Mouse (Mus musculus) hindbrain, embryonic 15.5 days (tissue): ENCODE measurements around the gene Pphln1. TPM values are rescaled to one million over a fixed set of nuclear protein-coding genes. Genes with fewer than 3 reads are reported as not detected.

Experiments used
- ATAC-seq: fragments of 200-750 bp; cut with Nextera tagmentation; 2 replicates; pipeline ENCODE4 v1.8.0; 2017; ENCODE audit warnings: low read depth, moderate number of reproducible peaks, moderate TSS enrichment; ENCODE audit not compliant: low FRiP score
- H3K27ac ChIP-seq: fragments of 300-500 bp; sonication (generic); replicated peaks from 2 replicates; pipeline ENCODE4 v1.5.1; 2015; ENCODE audit warnings: mild to moderate bottlenecking, inconsistent platforms
- H3K27me3 ChIP-seq: fragments of 300-500 bp; sonication (generic); 2 replicates; pipeline ENCODE4 v1.6.1; 2015; ENCODE audit warnings: control low read depth, inconsistent platforms
- H3K36me3 ChIP-seq: fragments of 300-500 bp; sonication (generic); 2 replicates; pipeline ENCODE4 v1.6.1; 2015; ENCODE audit warnings: control low read depth, inconsistent platforms
- H3K4me1 ChIP-seq: fragments of 300-500 bp; sonication (generic); replicated peaks from 2 replicates; pipeline ENCODE4 v1.6.1; 2015; ENCODE audit warnings: control low read depth, inconsistent platforms
- H3K4me2 ChIP-seq: fragments of 300-500 bp; sonication (generic); 2 replicates; pipeline ENCODE4 v1.6.1; 2015; ENCODE audit warnings: moderate library complexity, mild to moderate bottlenecking, inconsistent platforms
- H3K4me3 ChIP-seq: fragments of 300-500 bp; sonication (generic); 2 replicates; pipeline ENCODE4 v1.5.1; 2015; ENCODE audit warnings: mild to moderate bottlenecking, inconsistent platforms
- H3K9ac ChIP-seq: fragments of 300-500 bp; sonication (generic); 2 replicates; pipeline ENCODE4 v1.6.1; 2015; ENCODE audit warnings: inconsistent platforms
- H3K9me3 ChIP-seq: fragments of 300-500 bp; sonication (generic); 2 replicates; pipeline ENCODE4 v1.6.1; 2016; ENCODE audit warnings: control low read depth, inconsistent platforms
- WGBS: fragments of 180-500 bp; shearing (Covaris S2); methylation state at CpG from one replicate; pipeline ENCODE4 v1.1.7; 2015; 5-methylcytosine and 5-hydroxymethylcytosine counted together
- polyA plus RNA-seq: library from polyadenylated mRNA; unstranded; fragments of >200 nt; fragmentation: Nextera tagmentation; extraction: Ambion mirVana; gene quantifications from 2 replicates; pipeline ENCODE4 v1.2.1, GENCODE M21; 2015

The Pphln1 gene
- polyA plus RNA-seq, 1 experiment from 2014 or later = 41.9 TPM

- H3K27me3 ChIP-seq = no peaks in the 10 kb centered on the region
- H3K27ac ChIP-seq = no peak overlapping the region
- no peaks in the 10 kb centered on the region for H3K36me3 ChIP-seq
- ATAC-seq = no peak
- no peaks in the 10 kb centered on the region for H3K9me3 ChIP-seq
- H3K4me1 ChIP-seq = peaks cover 35% of the 10 kb centered on the region
- H3K9ac ChIP-seq = no peak overlapping the region
- no peak overlapping the region for H3K4me3 ChIP-seq
- no peak overlapping the region for H3K4me2 ChIP-seq
- 83% methylated on average over 4 of the region's 4 CpGs for WGBS
Measured at GRCm38 (mm10) chr15:93401446-93401845, 3.3 kb downstream of the Pphln1 start.

- Histone ChIP-seq H3K36me3 (no peaks in the 10 kb centered on the region), H3K4me1 (peaks cover 26% of the 10 kb centered on the region), H3K4me2 (no peak overlapping the region), H3K27ac (no peak overlapping the region), H3K9ac (no peak overlapping the region), H3K4me3 (no peak overlapping the region), H3K9me3 (no peaks in the 10 kb centered on the region), H3K27me3 (no peaks in the 10 kb centered on the region)
- 94% methylated on average over 2 of the region's 2 CpGs for WGBS
- ATAC-seq = no peak
Measured at GRCm38 (mm10) chr15:93402730-93403129, 4.6 kb downstream of the Pphln1 start.

- Histone ChIP-seq H3K4me3 (no peak overlapping the region), H3K27ac (no peak overlapping the region)
- no peak for ATAC-seq
Measured at GRCm38 (mm10) chr15:93404849-93405248, 6.7 kb downstream of the Pphln1 start.

GRCm38 (mm10) chr15:93405446-93405986 lies 7.4 kb downstream of the Pphln1 start:
- 0 out of 2 replicates have a peak, but pooled peaks cover 1% of the 10 kb centered on the region for H3K36me3 ChIP-seq
- no peaks in the 10 kb centered on the region for H3K9me3 ChIP-seq
- H3K4me2 ChIP-seq = no peak overlapping the region
- no peak overlapping the region for H3K9ac ChIP-seq
- no peaks in the 10 kb centered on the region for H3K27me3 ChIP-seq
- no peak overlapping the region for H3K4me3 ChIP-seq
- WGBS = 95% methylated on average over 7 of the region's 7 CpGs
- peaks cover 9% of the 10 kb centered on the region for H3K4me1 ChIP-seq
- no peak for ATAC-seq
- H3K27ac ChIP-seq = no peak overlapping the region

More at GRCm38 (mm10) chr15:93404849-93405248, 6.7 kb downstream of the Pphln1 start:
- Histone ChIP-seq H3K27me3 (no peaks in the 10 kb centered on the region), H3K9ac (no peak overlapping the region), H3K9me3 (no peaks in the 10 kb centered on the region), H3K4me2 (no peak overlapping the region), H3K36me3 (no peaks in the 10 kb centered on the region), H3K4me1 (peaks cover 14% of the 10 kb centered on the region)

- no peaks in the 10 kb centered on the region for H3K27me3 ChIP-seq
- WGBS = 95% methylated on average over 5 of the region's 5 CpGs
Measured at GRCm38 (mm10) chr15:93406492-93406891, 8.3 kb downstream of the Pphln1 start.

GRCm38 (mm10) chr15:93412445-93412844 lies 14.3 kb downstream of the Pphln1 start:
- no peak overlapping the region for H3K4me2 ChIP-seq
- WGBS = 97% methylated on average over 3 of the region's 3 CpGs
- no peak overlapping the region for H3K9ac ChIP-seq
- no peak overlapping the region for H3K4me3 ChIP-seq
- no peak overlapping the region for H3K27ac ChIP-seq
- H3K36me3 ChIP-seq = peaks cover 16% of the 10 kb centered on the region
- no peaks in the 10 kb centered on the region for H3K27me3 ChIP-seq
- no peaks in the 10 kb centered on the region for H3K4me1 ChIP-seq
- no peaks in the 10 kb centered on the region for H3K9me3 ChIP-seq
- ATAC-seq = no peak

More at GRCm38 (mm10) chr15:93406492-93406891, 8.3 kb downstream of the Pphln1 start:
- no peaks in the 10 kb centered on the region for H3K9me3 ChIP-seq
- no peak overlapping the region for H3K4me3 ChIP-seq
- H3K9ac ChIP-seq = no peak overlapping the region
- H3K4me2 ChIP-seq = no peak overlapping the region
- peaks cover 5% of the 10 kb centered on the region for H3K36me3 ChIP-seq
- no peak overlapping the region for H3K27ac ChIP-seq
- peaks cover 2% of the 10 kb centered on the region; the same call in 1 of the 2 replicates for H3K4me1 ChIP-seq
- ATAC-seq = no peak

- no peak overlapping the region for H3K9ac ChIP-seq
- no peaks in the 10 kb centered on the region for H3K27me3 ChIP-seq
- no peaks in the 10 kb centered on the region for H3K4me1 ChIP-seq
- H3K4me3 ChIP-seq = no peak overlapping the region
- ATAC-seq = no peak
- no peak overlapping the region for H3K27ac ChIP-seq
- WGBS = 91% methylated on average over 9 of the region's 9 CpGs
- no peak overlapping the region for H3K4me2 ChIP-seq
- no peaks in the 10 kb centered on the region for H3K9me3 ChIP-seq
- H3K36me3 ChIP-seq = peaks cover 16% of the 10 kb centered on the region
Measured at GRCm38 (mm10) chr15:93414456-93414855, 16.3 kb downstream of the Pphln1 start.

GRCm38 (mm10) chr15:93416300-93416699 lies 18.1 kb downstream of the Pphln1 start:
- no peaks in the 10 kb centered on the region for H3K27me3 ChIP-seq
- no peaks in the 10 kb centered on the region for H3K4me1 ChIP-seq
- H3K36me3 ChIP-seq = peaks cover 13% of the 10 kb centered on the region
- H3K9ac ChIP-seq = no peak overlapping the region
- H3K9me3 ChIP-seq = no peaks in the 10 kb centered on the region
- H3K4me2 ChIP-seq = no peak overlapping the region
- 92% methylated on average over 6 of the region's 6 CpGs for WGBS
- ATAC-seq = no peak
- H3K27ac ChIP-seq = no peak overlapping the region
- H3K4me3 ChIP-seq = no peak overlapping the region

- Histone ChIP-seq H3K9ac (no peak overlapping the region), H3K27me3 (no peaks in the 10 kb centered on the region), H3K9me3 (no peaks in the 10 kb centered on the region), H3K4me2 (no peak overlapping the region), H3K4me3 (no peak overlapping the region), H3K27ac (no peak overlapping the region), H3K4me1 (no peaks in the 10 kb centered on the region), H3K36me3 (no peaks in the 10 kb centered on the region)
- no peak for ATAC-seq
- 85% methylated on average over 7 of the region's 7 CpGs for WGBS
Measured at GRCm38 (mm10) chr15:93420596-93420995, 22.4 kb downstream of the Pphln1 start.

- Histone ChIP-seq H3K4me2 (no peak overlapping the region), H3K9ac (no peak overlapping the region), H3K36me3 (no peaks in the 10 kb centered on the region), H3K27ac (no peak overlapping the region), H3K9me3 (no peaks in the 10 kb centered on the region), H3K27me3 (no peaks in the 10 kb centered on the region), H3K4me1 (no peaks in the 10 kb centered on the region), H3K4me3 (no peak overlapping the region)
- ATAC-seq = no peak
- 97% methylated on average over 1 of the region's 1 CpGs for WGBS
Measured at GRCm38 (mm10) chr15:93422537-93422936, 24.4 kb downstream of the Pphln1 start.

- ATAC-seq = no peak
- H3K9me3 ChIP-seq = no peaks in the 10 kb centered on the region
- H3K9ac ChIP-seq = no peak overlapping the region
- H3K4me1 ChIP-seq = peaks cover 3% of the 10 kb centered on the region; the same call in 1 of the 2 replicates
- H3K4me2 ChIP-seq = no peak overlapping the region
- H3K4me3 ChIP-seq = no peak overlapping the region
- H3K27ac ChIP-seq = no peak overlapping the region
- H3K27me3 ChIP-seq = no peaks in the 10 kb centered on the region
- H3K36me3 ChIP-seq = no peaks in the 10 kb centered on the region
- 43% methylated on average over 11 of the region's 11 CpGs for WGBS
Measured at GRCm38 (mm10) chr15:93433811-93434210, 35.7 kb downstream of the Pphln1 start.

- Histone ChIP-seq H3K27ac (no peak overlapping the region), H3K36me3 (no peaks in the 10 kb centered on the region), H3K9me3 (no peaks in the 10 kb centered on the region), H3K27me3 (no peaks in the 10 kb centered on the region), H3K4me3 (no peak overlapping the region), H3K4me2 (no peak overlapping the region), H3K9ac (no peak overlapping the region), H3K4me1 (peaks cover 3% of the 10 kb centered on the region; the same call in 1 of the 2 replicates)
- WGBS = 93% methylated on average over 12 of the region's 12 CpGs
- no peak for ATAC-seq
Measured at GRCm38 (mm10) chr15:93435998-93436397, 37.8 kb downstream of the Pphln1 start.

GRCm38 (mm10) chr15:93438663-93439062 lies 40.5 kb downstream of the Pphln1 start:
- Histone ChIP-seq H3K4me1 (peaks cover 3% of the 10 kb centered on the region; the same call in 1 of the 2 replicates), H3K9ac (no peak overlapping the region), H3K27me3 (no peaks in the 10 kb centered on the region), H3K36me3 (peaks cover 13% of the 10 kb centered on the region), H3K27ac (no peak overlapping the region), H3K4me3 (no peak overlapping the region), H3K9me3 (no peaks in the 10 kb centered on the region), H3K4me2 (no peak overlapping the region)
- 0 out of 2 replicates have a peak, but pooled peaks have one; percentile 48 for ATAC-seq
- 47% methylated on average over 5 of the region's 5 CpGs for WGBS
